Mouse (Mus musculus): ENCODE measurements around the gene Mapkapk3. TPM values are rescaled to one million over a fixed set of nuclear protein-coding genes. Genes with fewer than 3 reads are reported as not detected.

Mapkapk3 gene
- total RNA-seq, 1 experiment from 2014 or later, result 71.9 TPM

DNA sequence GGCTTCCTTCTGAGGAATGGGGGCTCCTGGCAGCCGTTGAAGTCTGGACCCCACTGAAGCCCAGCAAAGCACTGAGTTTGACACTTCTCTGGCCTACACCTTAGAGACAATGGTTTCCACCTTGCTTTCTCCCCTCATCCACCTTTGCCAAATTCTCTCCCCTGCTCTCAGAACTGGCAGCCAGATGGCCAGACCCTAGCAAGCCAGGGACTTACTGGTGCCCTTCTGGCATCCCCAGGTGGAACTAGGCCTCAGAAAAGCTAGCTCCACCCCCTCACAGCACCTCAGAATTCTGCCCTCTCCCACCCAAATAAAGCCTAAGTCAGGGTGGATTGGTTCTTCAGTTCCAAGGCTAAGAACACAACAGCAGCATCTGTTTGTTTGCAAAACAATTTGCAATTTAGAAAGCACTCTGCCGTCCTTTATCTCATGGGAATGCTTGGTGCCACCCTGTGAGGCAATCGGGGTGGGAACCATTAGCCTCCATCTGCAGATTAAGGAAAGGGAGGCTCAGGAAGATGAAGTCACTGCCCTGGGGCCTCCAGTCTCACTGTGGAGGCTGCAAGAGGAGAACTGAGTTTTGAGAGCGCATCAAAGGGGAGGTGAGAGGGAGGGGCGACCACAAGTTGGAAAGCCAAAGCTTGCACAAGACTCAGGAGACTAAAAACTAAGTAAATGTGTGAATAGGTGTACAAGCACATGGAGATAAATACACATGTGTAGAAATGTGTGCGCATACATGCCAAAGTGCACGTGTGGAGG is 18.3 kb downstream of the Mapkapk3 start:
- ATAC-seq (replicated peaks; ENCODE audit: low read depth, poor library complexity, severe bottlenecking), result no peak

DNA sequence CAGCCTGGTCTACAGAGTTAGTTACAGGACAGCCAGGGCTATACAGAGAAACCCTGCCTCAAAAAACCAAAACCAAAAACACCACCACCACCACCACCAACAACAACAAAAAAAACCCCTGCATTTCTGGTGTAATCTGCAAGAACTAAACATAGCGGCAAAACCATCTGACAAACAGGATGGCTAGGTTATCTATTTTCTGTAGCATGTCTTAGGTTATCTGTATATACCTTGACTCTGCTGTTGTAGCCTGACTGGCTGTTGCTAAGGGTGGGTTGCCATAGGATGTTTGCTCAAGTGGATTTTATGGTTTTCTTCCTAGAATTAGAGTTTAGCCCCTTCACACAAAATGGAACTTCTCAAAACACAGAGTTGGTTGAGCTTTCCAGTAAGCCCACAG is 19.9 kb downstream of the Mapkapk3 start:
- no peak for ATAC-seq (replicated peaks; ENCODE audit: low read depth, poor library complexity, severe bottlenecking)

DNA sequence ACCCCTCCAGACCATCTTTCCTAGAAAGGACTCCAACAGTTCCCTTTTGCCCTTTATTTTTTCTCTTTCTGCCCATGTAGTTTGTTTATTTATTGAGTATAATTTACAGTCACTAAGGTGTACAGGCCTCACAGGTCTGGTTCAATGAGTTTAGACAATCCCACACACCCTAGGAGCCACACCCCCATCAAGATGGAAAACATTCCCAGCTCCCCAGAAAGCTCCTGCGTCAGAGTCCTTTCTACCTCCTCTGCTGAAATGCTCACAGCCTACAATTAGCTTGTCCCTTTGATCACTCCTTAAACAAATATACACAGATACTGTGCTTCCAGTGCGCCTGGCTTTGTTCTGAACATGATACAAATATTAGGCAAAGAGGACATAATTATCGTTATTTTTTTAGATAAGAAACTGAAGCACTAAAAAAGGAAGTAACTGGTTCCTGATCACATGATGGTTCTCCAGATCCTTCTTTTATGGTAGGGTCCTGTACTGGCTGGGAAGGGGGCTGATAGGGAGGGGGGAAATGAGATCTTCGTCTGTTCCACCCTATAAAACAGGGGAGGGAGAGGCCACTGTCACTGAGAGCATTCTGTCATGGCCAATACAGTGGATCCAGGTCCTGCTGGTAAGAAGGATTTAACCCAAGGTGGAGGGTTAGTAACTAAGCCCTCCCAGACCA is 21.8 kb downstream of the Mapkapk3 start:
- no peak for ATAC-seq (replicated peaks; ENCODE audit: low read depth, poor library complexity, severe bottlenecking)

DNA sequence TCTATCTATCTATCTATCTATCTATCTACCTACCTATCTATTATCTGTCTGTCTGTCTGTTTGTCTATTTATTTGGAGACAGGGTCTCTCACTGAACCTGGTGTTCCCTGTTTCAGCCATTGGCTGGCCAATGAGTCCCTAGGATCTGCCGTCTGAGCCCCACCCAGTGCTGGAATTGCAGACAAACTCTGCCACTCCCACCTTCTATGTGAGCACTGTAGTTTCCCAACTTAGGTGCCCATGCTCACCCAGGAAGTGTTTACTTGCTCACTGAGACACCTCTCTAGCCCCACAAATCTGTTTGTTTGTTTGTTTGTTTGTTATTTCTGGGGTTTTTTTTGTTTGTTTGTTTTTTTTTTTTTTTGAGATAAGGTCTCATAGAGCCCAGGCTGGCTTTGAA is 22.6 kb downstream of the Mapkapk3 start:
- ATAC-seq (replicated peaks; ENCODE audit: low read depth, poor library complexity, severe bottlenecking), result no peak

DNA sequence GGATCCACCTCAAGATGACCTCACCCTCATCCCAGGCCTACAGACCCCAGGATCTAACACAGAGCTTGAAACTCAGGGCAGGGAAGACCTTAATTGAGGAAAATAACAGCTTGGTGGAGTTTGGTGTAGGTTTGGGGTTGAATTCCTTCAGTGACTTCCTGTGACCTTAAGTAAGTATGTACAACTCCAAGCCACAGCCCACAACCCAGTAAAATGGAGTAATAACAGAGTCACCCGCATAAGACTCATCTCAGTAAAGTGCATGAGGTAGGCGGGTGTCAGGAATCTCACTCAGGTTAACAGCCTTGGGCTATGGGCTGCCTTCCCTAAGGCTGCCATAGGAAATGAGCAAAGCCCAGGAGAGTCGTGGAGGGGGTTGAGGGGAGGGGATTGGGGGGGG is 24.9 kb downstream of the Mapkapk3 start:
- ATAC-seq (replicated peaks; ENCODE audit: low read depth, poor library complexity, severe bottlenecking), result 0 out of 2 replicates have a peak, but pooled peaks have one; percentile 34

DNA sequence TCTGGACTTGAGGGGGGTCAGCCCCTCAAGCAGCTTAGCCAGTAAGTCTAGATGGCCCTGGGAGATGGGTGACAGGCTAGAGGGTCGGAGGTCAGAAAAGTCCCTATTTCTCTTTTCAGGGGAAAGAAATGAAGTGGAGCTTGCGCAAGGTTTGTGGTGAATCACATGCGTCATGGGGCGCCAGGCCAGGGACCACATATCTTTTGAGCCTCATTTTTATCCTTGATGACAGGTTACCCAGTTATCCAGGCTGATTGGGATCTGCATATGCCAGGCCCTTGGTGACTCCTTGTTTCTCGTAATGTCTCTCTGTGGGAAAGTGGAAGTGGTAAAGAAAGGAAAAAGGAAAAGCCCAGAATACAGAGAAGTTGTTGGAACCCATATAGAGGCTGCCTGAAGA is 25.8 kb downstream of the Mapkapk3 start:
- ATAC-seq (replicated peaks; ENCODE audit: low read depth, poor library complexity, severe bottlenecking), result peak; percentile 61

DNA sequence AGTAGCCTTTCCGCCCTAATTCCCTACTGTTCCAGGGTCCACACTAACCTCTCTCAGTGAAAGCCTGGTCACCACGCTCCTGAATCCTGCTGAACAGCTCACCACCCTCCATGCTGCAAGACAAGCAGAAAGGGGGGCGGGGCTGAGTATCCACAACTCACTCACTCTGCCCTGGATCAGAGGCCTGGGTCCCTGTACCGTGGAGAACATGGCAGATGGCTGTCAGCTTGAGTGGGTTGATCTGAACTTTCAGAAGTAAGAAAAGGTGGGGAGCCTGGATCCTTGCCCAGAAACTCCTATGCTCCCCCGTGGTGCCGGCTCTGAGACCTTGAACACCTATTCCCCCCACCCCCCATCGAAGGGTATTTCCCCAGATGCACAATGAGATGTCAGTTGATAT is 27.3 kb downstream of the Mapkapk3 start:
- ATAC-seq (replicated peaks; ENCODE audit: low read depth, poor library complexity, severe bottlenecking), result no peak

DNA sequence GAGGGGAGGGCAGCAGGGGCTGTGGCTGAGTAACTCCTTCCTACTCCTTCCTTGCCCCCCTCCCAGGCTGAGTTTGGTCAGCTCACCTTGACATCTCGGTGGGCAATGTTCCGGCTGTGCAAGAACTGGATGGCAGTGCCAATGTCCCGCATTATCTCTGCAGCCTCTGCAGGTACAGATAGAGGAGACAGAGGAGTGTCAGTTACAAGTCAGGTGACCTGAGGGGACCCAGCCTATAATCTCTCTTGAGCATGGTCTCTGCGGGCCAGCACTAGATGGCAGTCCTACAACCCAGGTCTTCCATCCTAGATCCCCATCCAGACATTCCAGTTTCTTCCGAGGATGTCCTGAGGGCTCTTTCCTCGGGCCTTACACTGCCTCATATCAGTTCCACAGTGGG is 27.9 kb downstream of the Mapkapk3 start:
- no peak for ATAC-seq (replicated peaks; ENCODE audit: low read depth, poor library complexity, severe bottlenecking)

DNA sequence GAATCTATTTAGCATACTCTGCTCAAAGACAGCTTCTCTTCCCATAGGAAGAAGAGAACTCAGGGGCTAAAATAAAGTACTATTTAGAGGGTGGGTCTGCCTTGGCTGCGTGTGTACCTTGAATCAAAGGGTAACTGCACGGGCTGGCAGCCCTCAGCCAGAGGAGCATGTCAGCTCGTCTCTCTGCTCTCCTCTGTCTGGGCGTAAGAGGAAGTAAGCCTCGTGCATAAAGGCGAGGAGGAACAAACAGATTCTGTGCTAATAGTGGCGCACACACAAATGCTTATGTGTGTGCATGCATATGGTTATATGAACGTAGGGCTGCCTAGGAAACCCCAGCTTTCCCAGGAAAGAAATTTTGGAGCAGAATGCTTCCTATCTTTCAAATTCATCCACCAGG is 28.8 kb downstream of the Mapkapk3 start:
- ATAC-seq (replicated peaks; ENCODE audit: low read depth, poor library complexity, severe bottlenecking), result peak; percentile 69

DNA sequence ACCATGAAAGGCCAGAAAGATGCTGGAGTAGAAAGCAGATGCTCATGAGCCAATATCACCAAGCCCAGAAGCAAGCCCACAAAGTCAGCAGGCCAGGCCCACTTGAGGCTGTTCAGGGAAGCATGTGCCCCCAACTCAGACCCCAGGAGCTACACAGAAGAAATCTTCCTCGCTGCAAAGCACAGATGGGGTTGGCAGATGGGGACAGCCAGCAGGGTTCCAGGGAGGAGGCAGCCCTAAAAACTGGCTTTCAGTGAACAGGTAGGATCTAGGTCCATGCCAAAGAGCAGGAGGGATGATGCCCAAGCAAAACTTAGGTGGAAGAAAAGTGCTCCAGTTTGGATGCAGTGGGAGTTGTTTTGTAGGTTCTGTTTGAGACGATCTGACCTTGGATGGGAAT is 29.2 kb downstream of the Mapkapk3 start:
- ATAC-seq (replicated peaks; ENCODE audit: low read depth, poor library complexity, severe bottlenecking), result no peak

DNA sequence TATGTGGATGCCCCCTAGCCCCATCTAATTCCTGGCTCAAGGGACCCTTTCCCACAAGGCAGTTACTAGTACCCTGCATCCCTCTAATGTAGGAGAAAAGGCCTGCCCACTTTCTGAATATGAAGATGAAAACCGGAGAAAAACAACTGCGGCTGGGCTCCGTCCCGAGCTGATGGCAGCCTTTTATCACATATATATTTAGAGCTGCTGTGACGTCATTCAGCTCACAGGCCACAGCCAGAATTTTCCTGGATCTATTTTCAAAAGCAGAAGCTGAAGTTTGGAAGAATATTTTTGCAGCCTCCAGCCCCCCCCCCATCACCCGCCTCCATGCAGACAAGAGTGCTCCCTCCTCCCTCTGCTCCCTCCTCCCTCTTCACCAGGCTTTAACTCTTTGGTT is 30.1 kb downstream of the Mapkapk3 start:
- ATAC-seq (replicated peaks; ENCODE audit: low read depth, poor library complexity, severe bottlenecking), result no peak

DNA sequence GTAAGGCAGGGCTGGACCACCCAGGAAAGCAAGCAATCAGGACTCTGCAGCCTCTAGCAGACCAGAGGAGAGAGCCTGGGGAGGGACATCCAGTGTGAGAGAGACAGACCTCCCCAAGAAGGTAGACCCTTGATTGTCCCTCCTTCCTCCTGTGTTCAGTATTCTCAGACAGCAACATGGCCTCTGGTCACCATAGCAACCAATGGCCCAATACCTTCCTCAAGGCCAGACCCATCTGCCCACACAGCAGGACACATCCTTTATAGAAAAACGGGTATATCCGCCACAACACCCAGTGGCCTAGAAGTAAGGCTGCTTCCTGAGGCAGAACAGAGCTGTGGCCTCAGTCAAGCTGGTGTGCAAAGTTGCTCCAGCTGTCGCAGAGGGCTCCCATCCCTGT is 34.1 kb downstream of the Mapkapk3 start:
- ATAC-seq (replicated peaks; ENCODE audit: low read depth, poor library complexity, severe bottlenecking), result no peak

DNA sequence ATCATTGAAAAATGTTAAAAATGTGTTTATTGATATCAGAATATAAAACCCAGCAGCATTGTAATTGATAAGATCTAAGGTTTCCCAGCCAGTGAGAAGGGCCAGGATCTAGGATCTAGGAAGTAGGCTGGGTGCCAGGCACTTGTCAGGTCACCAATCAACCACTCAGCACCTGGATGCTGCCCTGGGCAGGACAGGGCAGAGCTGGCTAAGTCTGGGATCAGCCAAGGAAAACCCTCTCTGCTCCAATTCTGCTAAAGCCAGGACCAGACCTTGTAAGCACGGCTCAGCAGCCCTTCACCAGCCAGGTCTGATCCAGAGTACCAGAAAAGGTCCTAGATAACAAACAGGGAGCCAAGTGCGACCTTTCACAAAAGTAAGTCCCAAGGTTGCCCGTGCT is 34.8 kb downstream of the Mapkapk3 start:
- ATAC-seq (replicated peaks; ENCODE audit: low read depth, poor library complexity, severe bottlenecking), result no peak

DNA sequence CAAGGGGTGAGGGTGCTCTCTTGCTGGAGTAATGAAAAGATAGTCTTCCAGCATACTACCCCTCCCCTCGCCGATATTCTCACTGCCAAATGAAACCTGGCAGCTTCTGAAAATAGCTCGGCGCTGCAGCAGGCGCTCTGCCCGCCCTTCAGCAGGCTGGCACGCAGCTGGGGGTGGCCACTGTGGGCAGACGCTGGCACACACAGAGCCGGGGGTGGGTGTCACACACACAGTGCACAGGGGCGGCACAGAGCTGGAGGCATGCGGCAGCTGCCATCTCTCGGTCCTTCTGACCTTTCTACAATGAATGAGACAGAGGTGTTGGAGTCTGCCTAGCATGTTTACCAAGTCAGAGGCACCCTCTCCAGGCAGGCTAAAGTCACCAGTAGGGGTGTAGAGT is 35.2 kb downstream of the Mapkapk3 start:
- ATAC-seq (replicated peaks; ENCODE audit: low read depth, poor library complexity, severe bottlenecking), result no peak

DNA sequence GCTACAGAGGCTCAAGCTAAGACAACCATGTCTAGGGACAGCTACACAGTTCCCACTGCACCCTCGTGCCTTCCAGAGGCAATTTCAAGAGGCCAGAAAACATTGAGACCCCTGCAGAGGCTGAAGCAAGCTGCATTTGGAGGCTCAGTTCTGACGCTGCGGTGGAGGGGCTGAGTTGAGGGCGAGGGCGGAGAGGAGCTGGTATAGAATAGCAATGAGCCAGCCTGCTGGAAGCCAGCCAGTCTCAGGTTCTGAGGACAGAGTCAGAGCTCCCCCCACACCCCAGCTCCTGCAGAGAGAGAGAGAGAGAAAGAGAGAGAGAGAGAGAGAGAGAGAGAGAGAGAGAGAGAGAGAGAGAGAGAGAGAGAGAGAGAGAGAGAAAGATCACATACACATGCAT is 37.5 kb downstream of the Mapkapk3 start:
- no peak for ATAC-seq (replicated peaks; ENCODE audit: low read depth, poor library complexity, severe bottlenecking)

DNA sequence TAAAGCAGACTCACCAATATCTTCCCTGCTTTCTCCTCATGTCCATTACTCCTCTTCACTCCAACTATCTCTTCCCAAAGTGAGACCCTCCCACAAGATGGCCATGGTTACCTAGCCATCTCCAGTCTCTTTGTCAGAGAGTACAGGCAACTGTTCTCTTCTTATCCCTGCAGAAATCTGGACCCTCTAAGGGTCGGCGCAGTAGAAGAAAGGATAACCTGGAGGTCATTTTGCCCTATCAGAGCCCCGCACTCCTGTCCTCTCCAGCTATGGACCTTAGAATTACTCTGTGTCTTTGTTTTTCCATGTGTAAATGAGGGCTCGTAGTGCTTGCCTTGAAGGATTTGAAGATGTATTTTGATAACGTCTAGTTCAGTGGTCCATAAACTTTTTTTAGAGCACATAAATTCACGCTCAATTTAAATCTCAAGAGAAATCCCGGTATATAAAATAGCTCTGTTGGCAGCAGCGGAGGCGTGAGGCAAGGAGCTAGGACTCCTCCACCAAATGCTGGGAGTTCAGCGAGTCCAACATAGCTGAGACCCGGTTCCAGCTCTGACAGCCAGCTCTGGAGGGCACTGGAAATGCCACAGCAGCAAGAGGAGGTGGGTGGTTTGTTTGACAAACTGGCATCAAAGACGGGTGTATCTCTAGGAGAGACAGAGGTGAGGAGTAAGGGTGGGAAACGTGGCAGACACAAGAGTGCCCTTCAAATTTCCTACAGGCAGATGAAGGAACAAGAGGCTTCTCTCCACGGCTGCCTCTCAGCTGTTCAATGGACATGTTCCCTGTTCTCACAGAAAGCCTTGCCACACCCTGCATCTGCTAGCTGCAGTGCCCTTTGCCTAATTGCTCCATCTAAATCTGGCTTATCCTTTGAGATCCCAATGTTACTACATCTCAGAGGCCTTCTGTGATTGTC is 39.0 kb downstream of the Mapkapk3 start:
- ATAC-seq (replicated peaks; ENCODE audit: low read depth, poor library complexity, severe bottlenecking), result no peak

DNA sequence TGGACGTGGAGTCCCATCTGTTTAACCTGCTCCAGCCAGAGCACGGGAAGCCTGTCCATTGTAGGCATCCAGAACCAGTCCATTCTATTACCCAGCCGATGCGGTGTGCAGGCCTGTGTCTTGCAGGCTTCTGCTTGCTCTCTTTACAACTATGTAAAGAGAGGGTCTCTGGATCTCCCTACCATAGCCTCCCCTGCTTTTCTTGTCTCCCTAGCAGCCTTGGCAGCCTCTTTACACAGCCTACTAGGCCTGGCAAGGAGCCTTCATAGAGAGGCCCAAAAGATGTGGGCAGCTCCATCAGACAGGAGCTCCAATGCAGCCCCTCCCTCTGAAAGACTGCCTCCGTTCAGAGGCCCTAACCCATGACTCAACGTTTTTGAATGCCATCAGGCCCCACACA is 40.5 kb downstream of the Mapkapk3 start:
- no peak for ATAC-seq (replicated peaks; ENCODE audit: low read depth, poor library complexity, severe bottlenecking)

DNA sequence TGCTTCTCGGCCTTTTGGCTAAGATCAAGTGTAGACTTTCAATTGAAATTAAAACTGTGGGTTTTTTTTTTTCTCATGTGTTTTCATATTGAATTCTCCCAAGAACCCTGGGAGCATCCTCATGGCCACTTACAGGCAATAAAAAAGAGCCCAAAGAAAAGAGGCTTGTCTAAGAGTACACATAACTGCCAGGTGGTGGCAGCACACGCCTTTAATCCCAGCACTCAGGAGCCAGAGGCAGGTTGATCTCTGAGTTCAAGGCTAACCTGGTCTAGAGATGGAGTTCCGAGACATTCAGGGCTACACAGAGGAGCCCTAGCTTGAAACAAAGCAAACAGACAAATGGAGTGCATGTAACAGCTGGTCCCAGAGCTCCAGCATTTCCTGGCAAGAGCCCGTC is 43.5 kb downstream of the Mapkapk3 start:
- peak; percentile 63; the same call in 1 of the 2 replicates for ATAC-seq (replicated peaks; ENCODE audit: low read depth, poor library complexity, severe bottlenecking)

DNA sequence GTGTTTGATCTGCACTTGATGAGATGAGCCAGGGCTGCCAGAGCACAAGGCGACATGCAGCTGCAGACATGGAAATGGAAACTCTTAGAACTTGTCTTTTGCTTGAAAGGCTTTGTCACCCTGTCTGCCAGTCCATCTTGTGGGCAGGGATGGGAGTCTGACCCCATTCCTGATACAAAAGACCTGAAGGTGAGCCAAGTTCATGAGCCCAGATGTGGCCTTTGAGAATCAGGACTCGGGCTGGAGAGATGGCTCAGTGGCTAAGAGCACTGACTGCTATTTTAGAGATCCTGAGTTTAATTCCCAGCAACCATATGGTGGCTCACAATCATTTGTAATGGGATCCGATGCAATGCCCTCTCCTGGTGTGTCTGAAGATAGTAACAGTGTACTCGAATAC is 44.4 kb downstream of the Mapkapk3 start:
- no peak for ATAC-seq (replicated peaks; ENCODE audit: low read depth, poor library complexity, severe bottlenecking)

DNA sequence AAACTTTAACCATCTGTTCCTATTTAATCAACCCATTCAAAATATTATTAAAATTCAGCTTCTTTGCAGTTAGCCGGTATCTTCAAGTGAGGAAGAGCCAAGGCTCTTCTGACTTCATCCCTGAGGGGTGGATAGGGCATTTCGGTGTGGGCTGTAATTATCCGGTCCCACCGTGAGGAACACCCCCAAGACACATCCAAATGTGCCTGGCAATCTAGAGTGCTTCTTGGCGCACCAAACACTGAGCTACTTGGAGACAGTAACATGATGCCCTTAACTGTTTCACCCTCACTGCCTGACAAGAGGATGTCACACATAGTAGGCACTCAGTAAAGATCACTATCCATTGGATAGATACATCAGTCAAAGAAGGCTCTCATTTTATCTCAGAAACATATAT is 53.5 kb downstream of the Mapkapk3 start:
- ATAC-seq (replicated peaks; ENCODE audit: low read depth, poor library complexity, severe bottlenecking), result no peak

DNA sequence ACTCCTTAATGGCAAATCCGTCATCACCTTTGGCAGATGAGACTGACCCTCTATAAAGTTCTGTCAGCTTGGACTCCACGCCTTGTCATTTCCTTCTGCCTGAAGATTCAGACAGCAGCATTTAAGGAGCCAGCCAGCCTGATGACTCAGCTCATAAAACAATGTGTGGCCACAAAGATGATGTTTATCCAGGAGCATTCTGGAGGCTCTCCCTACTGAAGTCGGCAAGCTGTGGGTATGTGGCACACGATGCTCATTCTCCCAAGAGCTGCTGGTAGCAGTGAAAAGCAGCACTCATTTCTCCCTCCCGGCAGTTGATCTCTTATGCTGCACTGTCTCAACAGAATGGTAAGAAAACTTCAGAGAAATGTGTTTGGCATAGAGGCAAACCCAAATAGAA is 54.4 kb downstream of the Mapkapk3 start:
- 0 out of 2 replicates have a peak, but pooled peaks have one; percentile 9 for ATAC-seq (replicated peaks; ENCODE audit: low read depth, poor library complexity, severe bottlenecking)
